Mouse (Mus musculus) kidney, adult 2 months (tissue): Measurements from ENCODE around the gene Grk4.

Experiments used
- CTCF ChIP-seq: fragments of 200-500 bp; conservative IDR thresholded peaks from 2 replicates; pipeline ENCODE4 v1.5.1; 2011; ENCODE audit warnings: low read depth, mild to moderate bottlenecking, control low read depth, low read length, moderate library complexity, mixed read lengths; ENCODE audit not compliant: insufficient read depth, insufficient read length
- POLR2A ChIP-seq: fragments of 200-500 bp; IDR thresholded peaks from one replicate; pipeline ENCODE4 v1.6.1; 2011; ENCODE audit warnings: low read depth, low read length, control low read depth

GRCm38 (mm10) chr5:34714816-34715215 is 54.6 kb downstream of the Grk4 start:
- TF ChIP-seq CTCF = no peak
- TF ChIP-seq POLR2A = no peak
